Mouse (Mus musculus): ENCODE measurements around the gene Mgp. TPM values are rescaled to one million over a fixed set of nuclear protein-coding genes. Genes with fewer than 3 reads are reported as not detected.
A peak's percentile ranks its signal among the peaks of the same experiment; 100 is the strongest.

Mgp gene
- total RNA-seq, 2 experiments from 2014 or later = 312 to 380 TPM

GRCm38 (mm10) chr6:136855183-136855582, 20.4 kb downstream of the Mgp start:
- intact Hi-C loops (cut with DNase I) = no loop called here
- DNase-seq = no peak

DNA sequence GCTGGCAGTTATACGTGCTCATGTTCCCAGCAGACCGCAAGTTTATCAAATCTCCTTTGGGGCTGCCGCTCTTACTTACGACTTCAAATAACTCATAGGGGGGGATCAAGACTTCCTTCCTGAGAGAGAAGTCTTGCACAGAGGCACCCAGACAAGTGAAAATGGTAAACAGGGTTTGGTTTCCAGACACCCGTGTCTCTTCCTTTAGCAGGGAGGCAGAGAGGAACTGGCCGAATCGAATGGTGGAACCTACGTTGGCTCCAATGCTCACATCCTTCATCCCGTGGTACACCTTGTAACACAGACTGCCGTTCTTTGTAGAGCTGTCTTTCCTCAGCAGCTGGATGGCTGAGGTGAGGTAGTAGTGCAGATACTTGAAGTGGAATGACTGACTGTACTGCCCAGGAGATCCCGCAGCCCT, 21.3 kb downstream of the Mgp start:
- intact Hi-C loops (cut with DNase I) = no loop called here

GRCm38 (mm10) chr6:136852762-136853161, 22.9 kb downstream of the Mgp start:
- intact Hi-C loops (cut with DNase I) = no loop called here
- DNase-seq = no peak

More for the DNA sequence above, 21.3 kb downstream of the Mgp start:
- DNase-seq = no peak

DNA sequence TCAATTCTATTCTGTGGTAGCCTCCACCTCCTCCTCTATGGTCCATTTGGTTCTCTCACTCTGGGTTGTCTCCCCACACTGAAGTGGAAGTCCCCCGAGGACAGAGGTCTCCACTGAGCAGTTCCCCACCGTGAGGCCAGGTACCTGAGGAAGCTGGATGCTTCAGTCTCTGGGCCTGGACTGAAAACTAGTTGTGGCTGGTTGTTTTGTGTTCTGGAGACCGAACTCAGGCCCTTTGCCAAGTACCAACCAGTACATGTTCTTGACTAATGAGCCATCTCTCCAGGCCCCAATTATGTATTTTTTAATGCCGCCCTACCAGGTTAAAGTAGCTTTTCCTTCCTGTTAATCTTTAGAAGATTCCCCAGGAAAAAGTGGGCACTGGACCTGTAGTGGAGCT, 23.3 kb downstream of the Mgp start:
- DNase-seq = no peak
- intact Hi-C loops (cut with DNase I) = no loop called here

- intact Hi-C loops (cut with DNase I) = no loop called here
- no peak for DNase-seq
Measured at GRCm38 (mm10) chr6:136850267-136850666, 25.4 kb downstream of the Mgp start.

DNA sequence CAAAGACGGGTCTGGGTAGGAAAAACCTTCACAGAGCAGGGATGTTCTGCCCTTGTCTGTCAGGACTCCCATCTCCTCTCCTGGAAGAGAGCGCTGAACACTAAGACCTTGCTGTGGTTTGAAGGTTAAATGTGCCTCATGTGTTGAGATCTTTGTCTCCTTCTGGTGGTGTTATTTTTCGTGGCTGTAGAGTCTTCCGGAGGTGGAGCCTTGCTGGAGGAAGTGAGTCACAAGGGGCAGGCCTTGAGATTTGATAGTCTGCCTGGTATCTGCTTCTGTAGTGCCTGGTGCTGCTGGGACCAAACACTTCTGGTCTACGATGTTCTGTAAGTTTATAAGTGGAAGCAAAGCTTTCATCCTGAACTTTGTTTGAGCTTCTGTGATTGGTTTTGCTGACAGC, 26.7 kb downstream of the Mgp start:
- intact Hi-C loops (cut with DNase I) = no loop called here
- DNase-seq = no peak

GRCm38 (mm10) chr6:136848399-136848798, 27.2 kb downstream of the Mgp start:
- no peak for DNase-seq

GRCm38 (mm10) chr6:136847790-136848189, 27.8 kb downstream of the Mgp start:
- intact Hi-C loops (cut with DNase I) = no loop called here
- peak; percentile 47 to 73 for DNase-seq

More at GRCm38 (mm10) chr6:136848399-136848798, 27.2 kb downstream of the Mgp start:
- intact Hi-C loops (cut with DNase I) = no loop called here

- DNase-seq = no peak
Measured at GRCm38 (mm10) chr6:136847267-136847666, 28.4 kb downstream of the Mgp start.

DNA sequence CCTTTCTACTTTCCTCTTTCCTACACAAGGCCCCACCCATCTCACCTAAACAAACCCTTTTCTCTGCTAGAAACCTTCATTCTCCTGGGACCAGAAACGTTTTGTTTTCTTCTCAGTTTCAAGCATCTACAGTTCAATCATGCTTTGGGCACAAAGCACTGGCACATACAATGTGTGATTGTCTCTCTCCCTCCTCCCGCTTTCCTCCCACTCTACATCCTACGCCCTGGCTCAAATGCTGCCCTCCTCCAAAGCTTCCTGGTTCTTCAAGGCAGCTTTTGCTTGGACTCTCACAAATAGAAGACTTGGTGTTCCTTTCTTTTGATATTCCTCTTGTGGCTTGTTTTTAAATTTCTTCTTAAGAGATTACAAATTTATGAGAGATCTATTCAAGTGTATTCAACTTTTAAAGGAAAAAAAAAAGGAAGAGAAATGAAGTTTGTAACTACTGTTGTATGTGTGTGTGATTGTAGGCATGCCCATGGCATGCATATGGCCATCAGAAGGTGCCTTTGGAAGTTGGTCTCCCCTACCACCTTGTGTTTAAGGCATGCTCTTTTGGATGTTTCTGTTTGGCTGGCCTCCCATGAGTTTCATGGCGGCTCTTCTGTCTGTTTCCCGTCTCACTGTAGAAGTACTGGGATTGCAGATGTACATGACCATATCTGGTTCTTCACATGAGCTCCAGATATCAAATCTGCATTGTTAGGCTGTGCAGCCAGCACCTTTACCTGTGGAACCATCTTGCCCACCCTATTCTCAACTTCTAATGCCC, 29.7 kb downstream of the Mgp start:
- intact Hi-C loops (cut with DNase I) = no loop called here
- no peak for DNase-seq

More at GRCm38 (mm10) chr6:136847267-136847666, 28.4 kb downstream of the Mgp start:
- intact Hi-C loops (cut with DNase I) = no loop called here

DNA sequence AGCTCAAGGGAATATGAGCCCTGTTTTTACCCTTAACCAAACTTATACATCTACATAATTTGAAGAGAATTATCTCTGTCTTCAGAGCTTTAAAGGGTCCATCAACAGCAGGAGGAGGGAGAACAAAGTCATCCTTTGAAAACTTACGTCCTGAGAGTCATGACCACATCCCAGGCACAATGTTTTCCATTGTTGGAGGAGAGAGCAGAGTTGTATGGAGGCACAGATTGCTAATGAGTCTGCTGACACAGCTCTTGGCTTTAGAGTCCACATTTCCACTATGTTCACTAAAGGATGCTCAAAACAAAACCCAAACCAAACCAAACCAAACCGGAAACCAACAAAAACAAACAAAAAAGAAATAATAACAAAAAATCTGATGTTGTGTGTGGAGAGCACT, 30.7 kb downstream of the Mgp start:
- intact Hi-C loops (cut with DNase I) = no loop called here
- no peak for DNase-seq

DNA sequence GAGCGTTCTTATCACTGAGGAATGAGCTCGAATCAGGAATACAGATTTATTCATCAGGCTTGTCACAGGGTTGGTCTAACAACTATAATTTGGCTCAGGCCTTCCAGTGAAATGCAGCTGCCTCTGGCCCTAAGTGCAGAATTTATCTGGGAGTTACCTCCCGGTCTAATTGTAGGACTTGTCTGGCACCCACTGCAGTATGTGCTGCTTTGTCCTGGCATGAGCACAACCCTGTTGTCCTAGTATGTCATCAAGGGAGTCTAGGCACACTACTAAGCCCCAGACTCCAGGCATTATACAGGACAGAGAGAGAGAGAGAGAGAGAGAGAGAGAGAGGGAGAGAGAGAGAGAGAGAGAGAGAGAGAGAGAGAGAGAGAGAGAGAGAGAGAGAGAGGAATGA, 38.3 kb downstream of the Mgp start:
- DNase-seq = peak in 1 of 2 experiments; percentile 24
- intact Hi-C loops (cut with DNase I) = no loop called here

DNA sequence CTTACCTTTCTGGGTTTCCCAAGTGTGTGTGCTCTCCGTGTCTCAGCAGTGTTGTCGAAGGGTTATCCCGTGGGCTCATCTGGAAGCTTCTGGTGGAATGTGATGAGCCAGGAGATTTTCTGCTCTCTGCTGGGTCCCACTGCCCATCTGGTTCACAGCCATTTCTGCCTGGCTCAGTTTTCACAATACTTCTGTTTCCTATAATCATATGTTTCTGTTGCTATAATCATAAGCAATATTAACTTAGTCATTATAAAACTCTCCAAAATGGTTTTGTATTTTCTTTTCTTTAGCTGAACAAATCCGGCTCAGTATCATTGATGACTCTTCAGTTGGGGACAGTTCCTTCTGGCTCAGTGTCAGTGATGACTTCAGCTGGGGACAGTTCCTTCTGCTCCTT, 40.3 kb downstream of the Mgp start, which contains the start of gene Smco3:
Gene Smco3, minus strand, starts transcription at position 101 of the 400 bp plus-strand sequence.
- DNase-seq = peak in 1 of 2 experiments; percentile 16
- intact Hi-C loops (cut with DNase I) = no loop called here

GRCm38 (mm10) chr6:136831712-136832111, 43.9 kb downstream of the Mgp start:
- intact Hi-C loops (cut with DNase I) = loop anchor here (2.0 kb wide), 1 partner anchor 25 kb away; the partner anchor contains the start of gene Art4
- DNase-seq = no peak

DNA sequence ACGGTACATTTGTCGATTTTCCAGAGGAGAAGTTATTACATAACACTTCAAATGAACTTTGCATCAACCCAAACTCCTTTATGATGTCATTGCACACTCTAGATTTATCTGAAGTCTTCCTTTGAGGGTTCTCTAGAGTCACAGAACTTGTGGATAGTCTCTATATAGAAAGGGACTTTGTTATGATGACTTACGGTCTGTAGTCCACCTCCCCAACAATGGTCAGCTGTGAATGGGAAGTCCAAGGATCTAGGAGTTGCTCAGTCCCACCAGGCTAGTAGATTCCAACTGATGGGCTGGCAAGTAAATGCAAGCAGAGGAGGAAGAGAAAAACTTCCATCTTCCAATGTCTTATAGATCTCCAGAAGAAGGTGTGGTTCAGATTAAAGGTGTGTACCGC, 46.9 kb downstream of the Mgp start:
- DNase-seq = no peak
- intact Hi-C loops (cut with DNase I) = loop anchor here (10.0 kb wide), 1 partner anchor 906 kb away; the partner anchor contains the start of gene Strap

- intact Hi-C loops (cut with DNase I) = loop anchor here (1.0 to 10.0 kb wide), 2 partner anchors 24 to 907 kb away; partner anchors contain the start of genes Hist4h4 and Strap
- DNase-seq = peak; percentile 98
Measured at GRCm38 (mm10) chr6:136827881-136828561, 47.6 kb downstream of the Mgp start, which contains the start of gene Wbp11. TSS of gene Wbp11 (minus strand) at chr6:136828233.

GRCm38 (mm10) chr6:136827516-136827880, 48.1 kb downstream of the Mgp start, which contains the start of gene BC049715:
TSS of gene BC049715 (plus strand) at chr6:136827626.
- intact Hi-C loops (cut with DNase I) = loop anchor here (1.0 to 10.0 kb wide), 2 partner anchors 23 to 907 kb away; partner anchors contain the start of genes Hist4h4 and Strap
- DNase-seq = no peak

DNA sequence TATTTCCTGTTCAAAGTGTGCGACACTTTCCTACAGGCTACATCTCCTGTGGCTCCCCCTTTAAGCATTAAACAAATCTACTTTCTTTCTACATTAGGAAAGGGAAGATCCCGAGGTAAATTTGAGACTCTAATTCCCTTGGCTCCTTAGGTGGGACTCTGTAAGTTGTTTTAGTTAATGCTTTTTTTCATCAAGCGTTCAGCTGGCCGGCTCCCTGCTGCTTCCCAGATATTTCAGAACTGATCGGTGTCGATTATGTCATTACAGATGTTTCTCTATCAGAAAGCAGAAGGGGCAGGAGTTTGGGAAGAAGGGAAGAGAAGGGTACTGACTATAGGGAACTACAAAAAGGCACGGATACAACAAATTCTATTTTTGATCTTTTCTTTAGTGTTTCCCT, 48.5 kb downstream of the Mgp start:
- intact Hi-C loops (cut with DNase I) = loop anchor here (1.0 to 10.0 kb wide), 2 partner anchors 23 to 908 kb away; partner anchors contain the start of genes Hist4h4 and Strap
- DNase-seq = no peak

DNA sequence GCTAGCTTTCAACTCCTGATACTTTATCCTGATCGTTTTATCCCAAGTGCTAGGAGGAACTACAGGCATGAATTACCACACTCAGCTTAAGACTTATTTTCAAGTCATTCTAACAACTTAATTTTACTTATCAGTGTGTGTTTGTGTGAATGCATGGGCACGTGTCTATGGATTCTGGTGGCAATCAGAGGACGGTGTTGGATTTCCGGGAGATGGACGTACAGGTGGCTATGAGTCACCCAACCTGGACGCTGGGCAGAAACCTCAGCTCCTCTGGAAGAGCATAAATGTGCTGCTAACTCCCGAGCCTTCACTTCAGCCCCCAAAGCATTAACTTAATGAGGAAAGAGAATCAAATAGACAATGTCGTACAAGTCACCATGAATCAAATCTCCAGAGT, 50.6 kb downstream of the Mgp start:
- intact Hi-C loops (cut with DNase I) = loop anchor here (10.0 kb wide), 1 partner anchor 910 kb away; the partner anchor contains the start of gene Strap
- DNase-seq = no peak

All from heart, postnatal 10 days (tissue).